In the genomic region with DNA sequence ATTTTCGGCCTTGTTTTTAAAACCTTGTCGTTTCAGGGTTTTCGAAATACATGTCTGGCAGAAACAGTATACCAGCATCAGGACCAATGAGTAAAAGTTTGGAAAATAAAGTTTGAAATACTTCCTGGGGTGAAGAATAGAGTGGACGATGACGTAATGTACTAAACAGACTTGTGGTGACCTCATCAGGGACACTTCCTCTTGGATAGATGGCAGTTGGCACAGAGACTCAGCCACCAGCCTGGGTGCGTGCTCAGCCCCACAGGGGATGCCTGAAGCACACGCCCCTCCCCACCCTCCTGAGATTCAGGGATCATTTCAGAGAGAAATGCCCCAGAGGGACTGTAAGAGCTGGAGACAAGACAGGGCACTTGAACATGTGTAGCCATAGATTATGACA, we compare ENCODE assay signal across 15 mouse cellular contexts.
A peak's percentile ranks its signal among the peaks of the same experiment; 100 is the strongest.
DNase-seq lines count a peak whose midpoint lies in the region; ATAC-seq and TF ChIP-seq lines count a peak whose summit lies in the region.
"Had no signal": no experiment of that assay in that cellular context is flagged by ENCODE, and none has a peak within 500 bp of the region (broad histone marks: within the 10 kb centered on the region; RNA-seq: fewer than 3 reads in every experiment).

No protein-coding gene starts in this region.

- no peak overlapping the region for H3K4me3 ChIP-seq in forebrain, embryonic 16.5 days (replicated peaks; ENCODE audit: low read length)
- no peak overlapping the region for H3K4me3 ChIP-seq in forebrain, embryonic 11.5 days (ENCODE audit: low read depth, low read length)
- H3K4me3 ChIP-seq in intestine, embryonic 15.5 days (replicated peaks) = no peak overlapping the region
- H3K4me3 ChIP-seq in intestine, postnatal 0 days (ENCODE audit: low read depth, low read length) = no peak overlapping the region
- H3K4me3 ChIP-seq in midbrain, postnatal 0 days (ENCODE audit: low read depth, low read length) = no peak overlapping the region
- no peak overlapping the region for H3K4me3 ChIP-seq in midbrain, embryonic 14.5 days (replicated peaks; ENCODE audit: low read depth, low read length)

- 0 out of 2 replicates have a peak, but pooled peaks have one; percentile 6 for ATAC-seq in forebrain, embryonic 16.5 days
- ATAC-seq in forebrain, embryonic 11.5 days (replicated peaks; ENCODE audit: low FRiP score) = no peak
- ATAC-seq in intestine, embryonic 15.5 days = 0 out of 2 replicates have a peak, but pooled peaks have one; percentile 32
- ATAC-seq in intestine, postnatal 0 days = no peak
- peak; percentile 35; the same call in 1 of the 2 replicates for ATAC-seq in midbrain, postnatal 0 days (ENCODE audit: low FRiP score)
- ATAC-seq in midbrain, embryonic 14.5 days (ENCODE audit: low FRiP score, low TSS enrichment) = no peak

- H3K9ac ChIP-seq in forebrain, embryonic 16.5 days (replicated peaks; ENCODE audit: low read depth, low read length) = no peak overlapping the region
- no peak overlapping the region for H3K9ac ChIP-seq in forebrain, embryonic 11.5 days (ENCODE audit: low read length)
- no peak overlapping the region for H3K9ac ChIP-seq in intestine, embryonic 15.5 days
- no peak overlapping the region; the same call in 1 of the 2 replicates for H3K9ac ChIP-seq in intestine, postnatal 0 days (ENCODE audit: low read depth, low read length)
- H3K9ac ChIP-seq in midbrain, postnatal 0 days (replicated peaks; ENCODE audit: low read length, poor library complexity, severe bottlenecking) = no peak overlapping the region
- no peak overlapping the region for H3K9ac ChIP-seq in midbrain, embryonic 14.5 days (replicated peaks; ENCODE audit: low read length)

- no peaks in the 10 kb centered on the region for H3K9me3 ChIP-seq in forebrain, embryonic 16.5 days (ENCODE audit: control insufficient read depth, low read length)
- no peaks in the 10 kb centered on the region for H3K9me3 ChIP-seq in forebrain, embryonic 11.5 days (ENCODE audit: control insufficient read depth, low read length)
- no peaks in the 10 kb centered on the region for H3K9me3 ChIP-seq in intestine, embryonic 15.5 days
- no peaks in the 10 kb centered on the region for H3K9me3 ChIP-seq in intestine, postnatal 0 days (ENCODE audit: control insufficient read depth)
- no peaks in the 10 kb centered on the region for H3K9me3 ChIP-seq in midbrain, postnatal 0 days (ENCODE audit: low read length)
- H3K9me3 ChIP-seq in midbrain, embryonic 14.5 days (ENCODE audit: control insufficient read depth, low read length) = no peaks in the 10 kb centered on the region

- WGBS in forebrain, embryonic 16.5 days = 49% methylated on average over 7 of the region's 7 CpGs
- WGBS in forebrain, embryonic 11.5 days = 87% methylated on average over 7 of the region's 7 CpGs
- 71% methylated on average over 7 of the region's 7 CpGs for WGBS in intestine, embryonic 15.5 days
- WGBS in intestine, postnatal 0 days = 75% methylated on average over 7 of the region's 7 CpGs
- 73% methylated on average over 7 of the region's 7 CpGs for WGBS in midbrain, postnatal 0 days
- 76% methylated on average over 7 of the region's 7 CpGs for WGBS in midbrain, embryonic 14.5 days

- no peak overlapping the region for H3K27ac ChIP-seq in forebrain, embryonic 16.5 days (ENCODE audit: low read length)
- no peak overlapping the region for H3K27ac ChIP-seq in forebrain, embryonic 11.5 days (ENCODE audit: low read depth, low read length)
- no peak overlapping the region for H3K27ac ChIP-seq in intestine, embryonic 15.5 days
- H3K27ac ChIP-seq in intestine, postnatal 0 days (ENCODE audit: low read depth, low read length) = no peak overlapping the region
- no peak overlapping the region for H3K27ac ChIP-seq in midbrain, postnatal 0 days (ENCODE audit: low read depth, low read length)
- H3K27ac ChIP-seq in midbrain, embryonic 14.5 days (replicated peaks; ENCODE audit: low read depth, low read length) = no peak overlapping the region

- H3K4me1 ChIP-seq in forebrain, embryonic 16.5 days (replicated peaks; ENCODE audit: control insufficient read depth, insufficient read depth, low read length) = peaks cover 23% of the 10 kb centered on the region
- peaks cover 5% of the 10 kb centered on the region; the same call in 1 of the 2 replicates for H3K4me1 ChIP-seq in forebrain, embryonic 11.5 days (replicated peaks; ENCODE audit: control insufficient read depth, insufficient read depth, low read length)
- peaks cover 18% of the 10 kb centered on the region for H3K4me1 ChIP-seq in intestine, embryonic 15.5 days (replicated peaks)
- peaks cover 3% of the 10 kb centered on the region; the same call in 1 of the 2 replicates for H3K4me1 ChIP-seq in intestine, postnatal 0 days (replicated peaks; ENCODE audit: control insufficient read depth, insufficient read depth, low read length)
- peaks cover 2% of the 10 kb centered on the region; the same call in 1 of the 2 replicates for H3K4me1 ChIP-seq in midbrain, postnatal 0 days (ENCODE audit: insufficient read depth, low read length)
- peaks cover 31% of the 10 kb centered on the region for H3K4me1 ChIP-seq in midbrain, embryonic 14.5 days (ENCODE audit: control insufficient read depth, insufficient read depth, low read length)

- no peaks in the 10 kb centered on the region for H3K36me3 ChIP-seq in forebrain, embryonic 16.5 days (ENCODE audit: control insufficient read depth, insufficient read depth)
- H3K36me3 ChIP-seq in forebrain, embryonic 11.5 days (ENCODE audit: control insufficient read depth, insufficient read depth, low read length) = no peaks in the 10 kb centered on the region
- no peaks in the 10 kb centered on the region for H3K36me3 ChIP-seq in intestine, embryonic 15.5 days
- no peaks in the 10 kb centered on the region for H3K36me3 ChIP-seq in intestine, postnatal 0 days (ENCODE audit: control insufficient read depth, insufficient read depth)
- no peaks in the 10 kb centered on the region for H3K36me3 ChIP-seq in midbrain, postnatal 0 days (ENCODE audit: insufficient read depth, low read length)
- no peaks in the 10 kb centered on the region for H3K36me3 ChIP-seq in midbrain, embryonic 14.5 days (ENCODE audit: control insufficient read depth, insufficient read depth, low read length)

- TF ChIP-seq CTCF in intestine, postnatal 0 days (IDR thresholded peaks at IDR 0.05; ENCODE audit: low read depth) = no peak
- TF ChIP-seq CTCF in midbrain, postnatal 0 days (IDR thresholded peaks at IDR 0.05) = no peak

- H3K4me2 ChIP-seq in forebrain, embryonic 16.5 days (ENCODE audit: low read length) = no peak overlapping the region
- no peak overlapping the region for H3K4me2 ChIP-seq in forebrain, embryonic 11.5 days (ENCODE audit: low read depth, low read length, severe bottlenecking)
- H3K4me2 ChIP-seq in intestine, embryonic 15.5 days (replicated peaks) = no peak overlapping the region
- no peak overlapping the region for H3K4me2 ChIP-seq in intestine, postnatal 0 days (replicated peaks; ENCODE audit: low read depth)
- H3K4me2 ChIP-seq in midbrain, postnatal 0 days (ENCODE audit: low read depth, low read length, poor library complexity, severe bottlenecking) = no peak overlapping the region
- no peak overlapping the region for H3K4me2 ChIP-seq in midbrain, embryonic 14.5 days (ENCODE audit: low read length)

- H3K27me3 ChIP-seq in forebrain, embryonic 16.5 days (replicated peaks; ENCODE audit: control insufficient read depth, insufficient read depth, low read length) = no peaks in the 10 kb centered on the region
- no peaks in the 10 kb centered on the region for H3K27me3 ChIP-seq in forebrain, embryonic 11.5 days (ENCODE audit: control insufficient read depth, insufficient read depth, low read length)
- no peaks in the 10 kb centered on the region for H3K27me3 ChIP-seq in intestine, embryonic 15.5 days (replicated peaks)
- H3K27me3 ChIP-seq in intestine, postnatal 0 days (replicated peaks; ENCODE audit: control insufficient read depth, insufficient read depth, low read length) = no peaks in the 10 kb centered on the region
- H3K27me3 ChIP-seq in midbrain, postnatal 0 days (ENCODE audit: insufficient read depth, low read length) = no peaks in the 10 kb centered on the region
- H3K27me3 ChIP-seq in midbrain, embryonic 14.5 days (ENCODE audit: control insufficient read depth, insufficient read depth, low read length) = no peaks in the 10 kb centered on the region

- DNase-seq in forebrain, embryonic 11.5 days (ENCODE audit: low spot score) = no peak
- no peak for DNase-seq in midbrain, postnatal 0 days (ENCODE audit: low spot score)
- no peak for DNase-seq in midbrain, embryonic 14.5 days
- no peak for DNase-seq in spleen, adult 12 weeks (ENCODE audit: low spot score)
- DNase-seq: adrenal gland, postnatal 10 days; cerebellum, adult 9-11 months; gastrocnemius, postnatal 14 days; heart, postnatal 36 days; kidney, adult 18-20 months; kidney, postnatal 25 days; layer of hippocampus, postnatal 36 days; right cerebral cortex, adult 18-20 months had no signal

Comparison
In these comparisons a context has a peak if more than half of its experiments do, and no peak if none do; other contexts are left out.
1. ATAC-seq: peak in forebrain, embryonic 16.5 days (single experiment), intestine, embryonic 15.5 days (single experiment) and midbrain, postnatal 0 days (single experiment); none in forebrain, embryonic 11.5 days (single experiment), intestine, postnatal 0 days (single experiment) and midbrain, embryonic 14.5 days (single experiment).